Mouse (Mus musculus) ES-Bruce4 (cell line): Measurements from ENCODE around the gene Rpl19.

ENCODE experiments used
- CTCF ChIP-seq: IDR thresholded peaks from one replicate; pipeline ENCODE4 v1.8.1; 2011; ENCODE audit warnings: low read depth, low read length
- POLR2A ChIP-seq: IDR thresholded peaks from one replicate; pipeline ENCODE4 v1.8.1; 2011; ENCODE audit warnings: low read length; ENCODE audit not compliant: insufficient read depth

- TF ChIP-seq POLR2A, result no peak
- TF ChIP-seq CTCF, result no peak
These were observed 17.6 kb downstream of the Rpl19 start for GRCm38 (mm10) chr11:98044074-98044473.
